In genomic region chr11:19010396-19010811, GRCm38 (mm10) we compare ENCODE assay signal across 8 mouse cellular contexts. TPM values are rescaled to one million over a fixed set of nuclear protein-coding genes. Genes with fewer than 3 reads are reported as not detected.
DNase-seq lines count a peak whose midpoint lies in the region; ATAC-seq lines count a peak whose summit lies in the region.

No protein-coding gene starts in this region.

- H3K9me3 ChIP-seq in midbrain, embryonic 11.5 days (ENCODE audit: control insufficient read depth, low read length): no peaks in the 10 kb centered on the region

- H3K4me2 ChIP-seq in midbrain, embryonic 11.5 days: peak overlapping the region; percentile 23

- H3K27ac ChIP-seq in midbrain, embryonic 11.5 days (ENCODE audit: low read depth, low read length): no peak overlapping the region

- peak; percentile 57 for DNase-seq in ovary, adult 18-20 months (ENCODE audit: low spot score)
- DNase-seq in ovary, postnatal 10 days (ENCODE audit: low spot score): no peak
- peak; percentile 50 for DNase-seq in embryo, embryonic 9.5 days (ENCODE audit: extremely low spot score)
- DNase-seq in heart, postnatal 10 days: peak; percentile 71 to 75
- DNase-seq in midbrain, embryonic 11.5 days (ENCODE audit: low spot score, missing footprints): peak; percentile 90
- DNase-seq in gastrocnemius, postnatal 14 days: no peak
- DNase-seq in frontal cortex, postnatal 25 days (ENCODE audit: low spot score in 2 of 2): no peak

- peak overlapping the region; percentile 2; the same call in 1 of the 2 replicates for H3K4me3 ChIP-seq in midbrain, embryonic 11.5 days (ENCODE audit: low read depth, low read length)

- peaks cover 15% of the 10 kb centered on the region for H3K27me3 ChIP-seq in midbrain, embryonic 11.5 days (ENCODE audit: control insufficient read depth, insufficient read depth, low read length)

- ATAC-seq in midbrain, embryonic 11.5 days (ENCODE audit: low FRiP score): peak; percentile 36; the same call in 1 of the 2 replicates
- ATAC-seq in megakaryocyte-erythroid progenitor cell, adult 5-6 weeks (replicated peaks; ENCODE audit: low FRiP score, low TSS enrichment, poor library complexity, severe bottlenecking): no peak

- H3K4me1 ChIP-seq in midbrain, embryonic 11.5 days (ENCODE audit: control insufficient read depth, insufficient read depth, low read length): peaks cover 64% of the 10 kb centered on the region

- no peak overlapping the region; the same call in 1 of the 2 replicates for H3K9ac ChIP-seq in midbrain, embryonic 11.5 days (ENCODE audit: low read length)

- WGBS in midbrain, embryonic 11.5 days: 1% methylated on average over 14 of the region's 14 CpGs

- intact Hi-C loops in heart, postnatal 10 days (cut with DNase I): no loop called here
- intact Hi-C loops in gastrocnemius, postnatal 14 days (cut with DNase I; ENCODE audit: low total_unique reads): no loop called here

- no peaks in the 10 kb centered on the region for H3K36me3 ChIP-seq in midbrain, embryonic 11.5 days (ENCODE audit: control insufficient read depth, insufficient read depth, low read length)

RNA-seq across cellular contexts. Expression of gene Meis1, which starts 8.4 kb away (rescaled TPM):
- 10 to 100 TPM; 26.9 to 44.1 TPM for total RNA-seq in heart, postnatal 10 days (2021)
- polyA plus RNA-seq in midbrain, embryonic 11.5 days (2014; fragmentation: Nextera tagmentation; extraction: Ambion mirVana): 39.4 and 39.6 TPM in 2 replicates
- total RNA-seq in gastrocnemius, postnatal 14 days (2021): 1 to 10 TPM; 4.1 to 4.5 TPM
- 14.5 and 20.7 TPM in 2 replicates for total RNA-seq in megakaryocyte-erythroid progenitor cell, adult 5-6 weeks (2014; fragmentation: Nextera tagmentation)
- total RNA-seq in megakaryocyte-erythroid progenitor cell, adult 5-6 weeks (2017): 19.9 and 45.5 TPM in 2 replicates

Comparison
In these comparisons a context has a peak if more than half of its experiments do, and no peak if none do; other contexts are left out.
1. DNase-seq: peak in ovary, adult 18-20 months (single experiment), embryo, embryonic 9.5 days (single experiment), heart, postnatal 10 days (2 of 2) and midbrain, embryonic 11.5 days (single experiment); none in ovary, postnatal 10 days (single experiment), gastrocnemius, postnatal 14 days (single experiment) and frontal cortex, postnatal 25 days (0 of 2).